In genomic region chr5:74412557-74412956, GRCm38 (mm10) we compare ENCODE assay signal across 25 mouse cellular contexts.
DNase-seq lines count a peak whose midpoint lies in the region; ATAC-seq and TF ChIP-seq lines count a peak whose summit lies in the region.
"Had no signal": no experiment of that assay in that cellular context is flagged by ENCODE, and none has a peak within 500 bp of the region (broad histone marks: within the 10 kb centered on the region; RNA-seq: fewer than 3 reads in every experiment).

No protein-coding gene starts in this region.

- POLR2A ChIA-PET in Patski (lab: Charles Lee) = no interaction called here

- CTCF ChIA-PET in Patski (lab: Charles Lee) = interaction anchor here (0.6 to 1.4 kb wide), 3 partner anchors 10 to 380 kb away, joined by 3 to 4 read pairs (median 3); no protein-coding TSS in a partner anchor

- DNase-seq in heart, adult 2 months = no peak
- DNase-seq in heart, adult 11 months = no peak
- peak; percentile 19 for DNase-seq in thymus, postnatal 4 days
- DNase-seq in thymus, postnatal 36 days = no peak
- DNase-seq in Patski (ENCODE audit: low read depth, low spot score) = no peak
- no peak for DNase-seq in adrenal gland, postnatal 36 days
- DNase-seq in testis, postnatal 14 days (ENCODE audit: low spot score) = no peak
- DNase-seq: adrenal gland, postnatal 14 days; cerebellum, adult 18-20 months; forebrain, postnatal 0 days; gastrocnemius, postnatal 10 days; heart, postnatal 36 days; kidney, postnatal 14 days; spleen, adult 18-20 months; thymus, adult 18-20 months; thymus, postnatal 25 days had no signal

- 99% methylated on average over 3 of the region's 3 CpGs for WGBS in heart, adult 2 months

- intact Hi-C loops in heart, adult 2 months (cut with DNase I) = no loop called here

- no peaks in the 10 kb centered on the region for H3K79me2 ChIP-seq in heart, adult 2 months (replicated peaks; ENCODE audit: control insufficient read depth, insufficient read depth, low read length)

- no peaks in the 10 kb centered on the region for H3K27me3 ChIP-seq in heart, adult 2 months (ENCODE audit: control insufficient read depth, insufficient read depth, low read length)
- no peaks in the 10 kb centered on the region for H3K27me3 ChIP-seq in Patski
- H3K27me3 ChIP-seq: CH12.LX; hindbrain, embryonic 13.5 days; limb, embryonic 13.5 days; lung, embryonic 15.5 days; midbrain, embryonic 15.5 days; neural tube, embryonic 15.5 days had no signal

- TF ChIP-seq EP300 in heart, adult 2 months (IDR thresholded peaks at IDR 0.05; ENCODE audit: insufficient read depth, low read depth, low read length) = no peak

- no peak overlapping the region for H3K4me3 ChIP-seq in heart, adult 2 months
- H3K4me3 ChIP-seq: erythroblast, embryonic 14.5 days; hindbrain, embryonic 13.5 days; limb, embryonic 13.5 days; lung, embryonic 15.5 days; midbrain, embryonic 10.5 days; midbrain, embryonic 15.5 days; neural tube, embryonic 15.5 days had no signal

- H3K4me1 ChIP-seq in heart, adult 2 months (ENCODE audit: control insufficient read depth, insufficient read depth, low read length) = no peaks in the 10 kb centered on the region
- H3K4me1 ChIP-seq: hindbrain, embryonic 13.5 days; lung, embryonic 15.5 days; midbrain, embryonic 10.5 days; midbrain, embryonic 15.5 days; neural tube, embryonic 15.5 days had no signal

- no peak for TF ChIP-seq POLR2A in heart, adult 2 months (IDR thresholded peaks at IDR 0.05; ENCODE audit: insufficient read depth, low read depth, low read length)

- H3K36me3 ChIP-seq in heart, adult 2 months (ENCODE audit: control insufficient read depth, insufficient read depth, low read length) = no peaks in the 10 kb centered on the region
- H3K36me3 ChIP-seq: hindbrain, embryonic 13.5 days; limb, embryonic 13.5 days; lung, embryonic 15.5 days; midbrain, embryonic 10.5 days; midbrain, embryonic 15.5 days; neural tube, embryonic 15.5 days had no signal

- peak; percentile 25 for TF ChIP-seq CTCF in heart, adult 2 months (IDR thresholded peaks at IDR 0.05)
- TF ChIP-seq CTCF in Patski (IDR thresholded peaks at IDR 0.05) = peak; percentile 54

- H3K9ac ChIP-seq in heart, adult 2 months (ENCODE audit: low read depth, low read length) = no peak overlapping the region
- H3K9ac ChIP-seq: forebrain, postnatal 0 days; hindbrain, embryonic 13.5 days; limb, embryonic 13.5 days; lung, embryonic 15.5 days; midbrain, embryonic 15.5 days; neural tube, embryonic 15.5 days had no signal

- no peak overlapping the region for H3K27ac ChIP-seq in heart, adult 2 months
- H3K27ac ChIP-seq: hindbrain, embryonic 13.5 days; limb, embryonic 13.5 days; lung, embryonic 15.5 days; midbrain, embryonic 10.5 days; midbrain, embryonic 15.5 days; neural tube, embryonic 15.5 days had no signal

- in situ Hi-C loops in Patski (cut with MboI; ENCODE audit: low pct_unique_long_range_greater_than_20kb) = no loop called here

- ATAC-seq in Patski = no peak
- ATAC-seq: forebrain, postnatal 0 days; inflammation-experienced regulatory T-cells, adult 6 months; midbrain, embryonic 15.5 days had no signal
